Mouse (Mus musculus): ENCODE measurements at regions not wholly inside any gene's neighbourhood (a gene's known extent, or its start where the extent isn't known, plus 50 kb on each side); places are given as distances from the start of the nearest gene placed in this dataset.

DNA sequence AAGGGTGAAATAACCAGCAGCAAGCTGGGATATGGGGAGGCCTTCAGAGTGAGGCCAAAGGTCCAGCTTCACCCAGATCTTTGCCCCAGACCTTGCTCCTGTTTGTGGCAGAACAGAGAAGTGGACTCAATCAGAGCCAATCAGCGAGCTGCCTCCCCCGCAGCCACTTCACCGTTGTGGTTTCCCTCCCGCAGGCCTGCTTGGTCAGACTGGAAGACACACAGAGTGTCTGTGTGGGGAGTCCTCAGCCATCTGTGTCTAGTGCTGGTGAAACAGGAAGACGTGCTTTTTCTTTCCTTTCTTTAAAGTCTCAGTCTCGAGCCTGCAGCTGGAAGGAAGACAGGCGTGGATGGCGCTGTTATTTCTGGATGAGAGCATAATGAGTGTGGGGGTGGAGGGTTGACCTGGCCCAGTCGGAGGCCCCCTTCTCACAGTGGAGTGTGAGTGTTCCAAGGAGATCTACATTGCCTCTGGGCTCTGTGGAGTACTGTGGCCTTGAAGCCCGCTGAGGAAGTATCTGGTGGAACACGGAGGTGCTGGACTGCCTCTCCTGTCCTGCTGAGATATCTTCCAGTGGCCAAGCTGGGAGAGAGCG lies 205.5 kb downstream of the Gm5447 start:
- Histone ChIP-seq H3K9ac (ENCODE audit: low read depth, low read length) (no peak overlapping the region), H3K27me3 (ENCODE audit: control insufficient read depth, insufficient read depth, low read length) (peaks cover 4% of the 10 kb centered on the region; the same call in 1 of the 2 replicates), H3K4me1 (ENCODE audit: control insufficient read depth, insufficient read depth, low read length) (no peaks in the 10 kb centered on the region; the same call in 1 of the 2 replicates), H3K27ac (ENCODE audit: low read depth, low read length) (no peak overlapping the region), H3K36me3 (ENCODE audit: control insufficient read depth, insufficient read depth, low read length) (no peaks in the 10 kb centered on the region), H3K4me3 (ENCODE audit: low read length) (no peak overlapping the region), H3K9me3 (ENCODE audit: control insufficient read depth, low read length) (no peaks in the 10 kb centered on the region), H3K4me2 (replicated peaks; ENCODE audit: low read depth, low read length) (no peak overlapping the region)
- 25% methylated on average over 12 of the region's 12 CpGs for WGBS
- ATAC-seq (ENCODE audit: low FRiP score, low TSS enrichment) = peak; percentile 55; the same call in 1 of the 2 replicates

DNA sequence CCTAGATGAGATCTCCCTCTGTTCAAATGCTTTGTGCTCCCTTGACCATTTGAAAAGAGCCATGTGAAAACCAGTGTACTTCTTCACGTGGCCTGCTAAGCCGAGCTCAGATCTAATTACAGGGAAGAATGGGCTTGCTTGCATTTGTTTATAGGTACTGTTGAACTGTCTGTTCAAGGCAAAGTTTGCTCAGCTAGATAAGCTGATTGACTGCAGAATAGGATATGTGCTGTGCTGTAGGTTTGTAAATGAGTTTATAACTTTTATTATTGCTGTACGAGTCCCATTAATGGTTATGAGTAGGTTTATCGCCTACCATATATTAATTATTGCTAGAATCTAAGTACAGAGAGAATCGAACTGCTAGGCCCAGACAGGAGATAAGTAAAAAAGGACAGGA lies 207.5 kb downstream of the Gm5447 start:
- ATAC-seq (ENCODE audit: low FRiP score, low TSS enrichment) = no peak
- peaks cover 4% of the 10 kb centered on the region; the same call in 1 of the 2 replicates for H3K27me3 ChIP-seq (ENCODE audit: control insufficient read depth, insufficient read depth, low read length)

DNA sequence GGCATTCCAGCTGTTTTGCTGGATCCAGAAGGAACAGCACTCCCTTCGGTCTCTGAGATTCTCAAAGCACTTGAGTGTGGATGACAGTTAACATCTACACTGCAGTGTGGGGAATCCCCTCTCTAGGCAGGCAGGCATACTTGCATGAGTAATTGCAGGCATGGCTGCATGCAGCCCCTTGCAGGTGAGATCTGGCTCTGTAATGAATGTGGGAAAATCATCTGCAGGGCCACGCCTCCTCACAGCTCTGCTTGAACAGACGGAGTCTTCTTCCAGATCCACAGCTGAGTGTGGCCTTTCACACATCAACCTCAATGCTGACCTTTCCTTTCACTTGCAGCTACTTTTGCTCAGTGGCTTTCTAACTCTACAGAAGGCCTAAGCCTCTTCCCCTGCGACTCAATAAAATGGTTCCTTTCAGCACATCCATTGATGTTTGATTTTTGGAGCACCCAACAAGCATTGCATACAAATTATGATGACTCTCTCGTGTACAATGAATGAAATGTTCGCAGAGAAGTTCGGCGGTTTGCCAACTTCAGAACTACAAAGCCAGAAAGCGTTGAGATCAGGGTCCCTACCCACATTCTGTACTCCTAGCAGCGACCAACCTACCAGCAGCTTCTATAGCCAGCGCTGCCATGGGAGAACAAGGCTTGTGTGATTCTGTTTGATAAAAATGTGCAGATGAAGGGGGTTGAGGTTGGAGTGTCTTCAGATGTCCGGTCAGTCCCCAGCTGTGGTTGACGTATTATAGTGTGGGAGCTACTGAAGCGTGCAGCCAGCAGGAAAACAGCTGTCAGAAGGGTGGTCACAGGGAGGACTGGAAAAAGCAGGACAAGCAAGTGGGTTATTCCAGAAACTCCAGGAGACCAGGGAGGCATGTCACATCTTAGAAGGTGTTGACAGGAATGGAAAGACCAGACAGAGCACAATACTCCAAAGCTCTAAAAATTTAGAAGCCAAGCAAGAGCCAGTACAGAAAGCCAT lies 211.1 kb downstream of the Gm5447 start:
- ATAC-seq (ENCODE audit: low FRiP score, low TSS enrichment) = no peak

More for the DNA sequence above, 207.5 kb downstream of the Gm5447 start:
- Histone ChIP-seq H3K9me3 (ENCODE audit: control insufficient read depth, low read length) (no peaks in the 10 kb centered on the region), H3K4me1 (ENCODE audit: control insufficient read depth, insufficient read depth, low read length) (no peaks in the 10 kb centered on the region; the same call in 1 of the 2 replicates), H3K36me3 (ENCODE audit: control insufficient read depth, insufficient read depth, low read length) (no peaks in the 10 kb centered on the region), H3K27ac (ENCODE audit: low read depth, low read length) (no peak overlapping the region), H3K9ac (ENCODE audit: low read depth, low read length) (no peak overlapping the region), H3K4me3 (ENCODE audit: low read length) (no peak overlapping the region), H3K4me2 (replicated peaks; ENCODE audit: low read depth, low read length) (no peak overlapping the region)
- 74% methylated on average over 5 of the region's 5 CpGs for WGBS

DNA sequence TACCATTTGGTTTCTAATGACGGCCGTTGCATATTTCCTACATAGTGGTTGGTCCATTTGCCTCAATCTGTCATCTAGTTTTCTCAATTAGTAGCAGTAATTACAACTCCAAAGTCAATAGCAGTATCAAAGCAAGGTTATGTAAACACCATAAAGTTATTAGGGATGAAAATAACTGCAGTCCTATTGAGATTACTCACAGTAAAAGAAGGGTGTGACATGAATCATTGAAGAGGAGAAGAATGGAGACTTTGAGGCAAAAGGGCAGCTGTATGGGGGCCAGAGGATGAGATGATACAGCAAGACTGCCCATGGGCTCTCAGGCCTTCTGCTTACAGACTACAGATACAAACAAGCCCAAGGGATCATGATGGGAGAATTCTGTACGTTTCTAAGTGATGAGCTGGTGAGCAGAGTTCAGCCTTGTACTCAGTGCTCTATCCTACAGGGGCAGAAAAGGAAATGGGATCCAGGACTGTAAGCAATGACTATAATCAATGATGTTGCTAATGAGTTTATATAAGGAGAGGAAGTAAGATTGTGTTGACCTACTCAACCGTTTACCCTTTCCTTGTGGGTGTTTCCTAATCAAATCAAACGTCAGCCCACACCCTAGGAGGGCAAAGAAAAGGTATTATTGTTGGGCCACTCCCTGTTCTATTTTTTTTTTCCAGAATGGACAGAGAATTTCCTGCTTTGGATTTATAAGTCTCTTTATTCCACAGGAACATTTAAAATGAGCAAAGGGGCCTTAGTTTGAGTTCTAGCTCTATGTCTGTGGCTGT lies 213.0 kb downstream of the Gm5447 start:
- Histone ChIP-seq H3K4me2 (replicated peaks; ENCODE audit: low read depth, low read length) (no peak overlapping the region), H3K4me1 (ENCODE audit: control insufficient read depth, insufficient read depth, low read length) (no peaks in the 10 kb centered on the region), H3K36me3 (ENCODE audit: control insufficient read depth, insufficient read depth, low read length) (no peaks in the 10 kb centered on the region), H3K9me3 (ENCODE audit: control insufficient read depth, low read length) (no peaks in the 10 kb centered on the region), H3K27ac (ENCODE audit: low read depth, low read length) (no peak overlapping the region), H3K9ac (ENCODE audit: low read depth, low read length) (no peak overlapping the region), H3K27me3 (ENCODE audit: control insufficient read depth, insufficient read depth, low read length) (no peaks in the 10 kb centered on the region), H3K4me3 (ENCODE audit: low read length) (no peak overlapping the region)
- no peak for ATAC-seq (ENCODE audit: low FRiP score, low TSS enrichment)
- 22% methylated on average over 5 of the region's 5 CpGs for WGBS

More for the DNA sequence above, 211.1 kb downstream of the Gm5447 start:
- no peak overlapping the region for H3K27ac ChIP-seq (ENCODE audit: low read depth, low read length)
- H3K4me3 ChIP-seq (ENCODE audit: low read length) = no peak overlapping the region
- no peaks in the 10 kb centered on the region for H3K36me3 ChIP-seq (ENCODE audit: control insufficient read depth, insufficient read depth, low read length)
- H3K9me3 ChIP-seq (ENCODE audit: control insufficient read depth, low read length) = no peaks in the 10 kb centered on the region
- peaks cover 4% of the 10 kb centered on the region; the same call in 1 of the 2 replicates for H3K27me3 ChIP-seq (ENCODE audit: control insufficient read depth, insufficient read depth, low read length)
- H3K4me1 ChIP-seq (ENCODE audit: control insufficient read depth, insufficient read depth, low read length) = no peaks in the 10 kb centered on the region
- 64% methylated on average over 14 of the region's 14 CpGs for WGBS
- no peak overlapping the region for H3K9ac ChIP-seq (ENCODE audit: low read depth, low read length)
- H3K4me2 ChIP-seq (replicated peaks; ENCODE audit: low read depth, low read length) = no peak overlapping the region

DNA sequence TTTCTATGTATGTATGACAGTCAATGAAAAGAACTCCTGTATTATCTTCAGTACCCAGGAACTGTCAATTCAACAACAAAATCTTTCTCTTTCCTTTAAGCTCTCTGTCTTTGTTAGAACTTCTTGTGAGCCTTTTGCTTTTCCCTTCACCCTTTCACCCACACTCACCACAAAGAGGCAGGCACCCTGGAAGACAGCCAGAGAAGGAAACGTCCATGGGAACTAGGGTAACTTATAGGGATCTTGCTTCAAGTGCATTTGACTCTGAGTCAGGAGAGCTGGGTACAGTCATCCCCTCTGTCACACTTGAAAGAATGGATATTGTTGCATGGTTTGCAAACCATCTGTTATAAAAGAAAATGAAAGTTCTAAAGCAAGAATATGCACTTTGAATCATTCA lies 215.1 kb downstream of the Gm5447 start:
- H3K27ac ChIP-seq (ENCODE audit: low read depth, low read length) = no peak overlapping the region
- no peak overlapping the region for H3K4me2 ChIP-seq (replicated peaks; ENCODE audit: low read depth, low read length)
- no peaks in the 10 kb centered on the region for H3K27me3 ChIP-seq (ENCODE audit: control insufficient read depth, insufficient read depth, low read length)
- ATAC-seq (ENCODE audit: low FRiP score, low TSS enrichment) = no peak
- no peaks in the 10 kb centered on the region for H3K4me1 ChIP-seq (ENCODE audit: control insufficient read depth, insufficient read depth, low read length)
- no peak overlapping the region for H3K9ac ChIP-seq (ENCODE audit: low read depth, low read length)
- WGBS = 68% methylated on average over 1 of the region's 1 CpGs
- no peaks in the 10 kb centered on the region for H3K9me3 ChIP-seq (ENCODE audit: control insufficient read depth, low read length)
- no peak overlapping the region for H3K4me3 ChIP-seq (ENCODE audit: low read length)
- H3K36me3 ChIP-seq (ENCODE audit: control insufficient read depth, insufficient read depth, low read length) = no peaks in the 10 kb centered on the region

DNA sequence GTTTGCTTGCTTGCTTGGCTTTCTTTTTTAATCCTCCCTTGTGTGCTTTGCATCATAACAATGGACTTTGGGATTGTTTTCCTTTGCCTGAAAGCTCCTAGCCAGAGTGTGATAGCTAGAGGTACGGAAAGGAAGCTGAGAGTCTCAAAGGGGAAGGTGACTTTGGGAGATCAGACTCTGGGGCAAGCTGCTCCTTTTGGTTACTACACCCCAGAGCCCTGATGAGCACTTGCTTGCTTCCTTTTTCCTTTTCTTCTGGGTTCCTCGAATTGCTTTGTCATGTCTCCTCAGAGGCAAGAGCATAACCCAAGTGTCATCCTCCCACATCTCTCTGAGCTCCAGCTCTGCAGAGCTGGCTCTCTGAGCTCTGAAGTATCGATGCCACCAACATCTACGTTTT lies 216.0 kb downstream of the Gm5447 start:
- H3K9me3 ChIP-seq (ENCODE audit: control insufficient read depth, low read length) = no peaks in the 10 kb centered on the region
- no peaks in the 10 kb centered on the region for H3K36me3 ChIP-seq (ENCODE audit: control insufficient read depth, insufficient read depth, low read length)
- no peaks in the 10 kb centered on the region for H3K4me1 ChIP-seq (ENCODE audit: control insufficient read depth, insufficient read depth, low read length)
- WGBS = 67% methylated on average over 4 of the region's 4 CpGs
- no peak overlapping the region for H3K4me3 ChIP-seq (ENCODE audit: low read length)
- H3K27ac ChIP-seq (ENCODE audit: low read depth, low read length) = no peak overlapping the region
- no peak overlapping the region for H3K4me2 ChIP-seq (replicated peaks; ENCODE audit: low read depth, low read length)
- H3K9ac ChIP-seq (ENCODE audit: low read depth, low read length) = no peak overlapping the region
- no peaks in the 10 kb centered on the region for H3K27me3 ChIP-seq (ENCODE audit: control insufficient read depth, insufficient read depth, low read length)
- ATAC-seq (ENCODE audit: low FRiP score, low TSS enrichment) = no peak

DNA sequence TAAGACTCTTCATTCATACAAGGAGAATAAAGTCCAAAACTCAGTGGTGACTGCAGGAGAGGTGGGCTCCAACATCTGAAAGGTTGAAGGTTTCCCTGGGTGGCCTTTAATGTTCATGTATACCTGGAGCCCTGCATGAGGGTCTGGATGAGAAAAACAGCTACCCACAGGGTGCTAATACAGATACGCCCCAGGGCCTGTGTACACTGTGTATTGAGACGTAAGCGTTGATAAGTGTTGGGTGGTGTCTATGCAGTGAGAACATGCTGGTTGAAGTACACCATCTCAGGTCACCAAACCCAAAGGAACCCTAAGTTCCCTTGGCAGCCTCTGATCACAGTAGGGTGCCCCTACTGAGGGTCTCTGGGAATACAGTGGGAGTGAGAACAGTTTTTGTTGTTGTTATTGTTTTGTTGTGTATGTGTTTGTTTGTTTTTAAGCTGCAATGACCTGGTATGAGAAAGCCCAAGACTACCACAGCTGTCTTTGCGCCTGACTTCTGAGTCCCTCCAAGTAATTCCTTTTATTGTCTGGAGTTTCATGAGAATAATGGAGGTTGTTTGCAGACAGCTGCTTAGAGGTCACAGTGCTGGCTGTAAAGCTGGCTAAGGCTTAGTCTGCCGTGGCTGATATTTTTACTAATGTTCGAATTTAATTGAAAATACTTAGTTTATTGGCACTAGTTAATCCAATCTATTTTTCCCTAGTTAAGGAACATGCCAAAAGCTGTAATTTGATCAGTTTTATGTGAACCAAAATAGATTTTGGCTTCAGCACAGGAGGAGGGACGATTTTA lies 217.5 kb downstream of the Gm5447 start:
- no peaks in the 10 kb centered on the region for H3K36me3 ChIP-seq (ENCODE audit: control insufficient read depth, insufficient read depth, low read length)
- no peaks in the 10 kb centered on the region for H3K4me1 ChIP-seq (ENCODE audit: control insufficient read depth, insufficient read depth, low read length)
- no peaks in the 10 kb centered on the region for H3K27me3 ChIP-seq (ENCODE audit: control insufficient read depth, insufficient read depth, low read length)
- no peaks in the 10 kb centered on the region for H3K9me3 ChIP-seq (ENCODE audit: control insufficient read depth, low read length)
- no peak overlapping the region for H3K9ac ChIP-seq (ENCODE audit: low read depth, low read length)
- no peak overlapping the region for H3K4me3 ChIP-seq (ENCODE audit: low read length)
- ATAC-seq (ENCODE audit: low FRiP score, low TSS enrichment) = no peak
- 80% methylated on average over 7 of the region's 7 CpGs for WGBS
- H3K27ac ChIP-seq (ENCODE audit: low read depth, low read length) = no peak overlapping the region
- no peak overlapping the region for H3K4me2 ChIP-seq (replicated peaks; ENCODE audit: low read depth, low read length)

DNA sequence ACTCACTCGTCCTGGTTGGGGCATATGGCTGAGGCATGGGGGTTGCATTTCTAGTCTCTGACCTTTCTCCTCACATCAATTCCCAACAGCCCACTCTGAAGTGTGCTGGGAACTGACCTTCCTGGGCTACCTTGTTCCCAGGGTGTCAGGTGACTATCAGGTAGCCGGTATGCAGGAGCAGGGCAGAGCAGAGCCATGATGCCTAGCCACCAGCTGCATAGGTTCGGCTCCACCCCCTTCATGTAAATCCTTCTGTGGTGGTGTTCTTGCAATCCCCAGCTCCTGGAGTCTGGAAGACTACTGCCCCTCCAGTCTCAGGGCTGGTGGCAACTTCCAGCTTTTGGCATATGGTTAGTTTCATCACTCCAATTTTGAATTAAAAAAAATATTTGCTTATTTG lies 221.0 kb downstream of the Gm5447 start:
- Histone ChIP-seq H3K4me2 (replicated peaks; ENCODE audit: low read depth, low read length) (no peak overlapping the region), H3K27me3 (ENCODE audit: control insufficient read depth, insufficient read depth, low read length) (no peaks in the 10 kb centered on the region), H3K27ac (ENCODE audit: low read depth, low read length) (no peak overlapping the region), H3K9ac (ENCODE audit: low read depth, low read length) (no peak overlapping the region), H3K9me3 (ENCODE audit: control insufficient read depth, low read length) (no peaks in the 10 kb centered on the region), H3K36me3 (ENCODE audit: control insufficient read depth, insufficient read depth, low read length) (no peaks in the 10 kb centered on the region), H3K4me3 (ENCODE audit: low read length) (no peak overlapping the region), H3K4me1 (ENCODE audit: control insufficient read depth, insufficient read depth, low read length) (no peaks in the 10 kb centered on the region)
- WGBS = 78% methylated on average over 3 of the region's 3 CpGs
- no peak for ATAC-seq (ENCODE audit: low FRiP score, low TSS enrichment)
